Mouse (Mus musculus): ENCODE results near the gene Ell3.

GRCm38 (mm10) chr2:121453917-121454316 is 9.8 kb upstream of the Ell3 start:
- TF ChIP-seq FLI1 (IDR thresholded peaks at IDR 0.05; ENCODE audit: low read length) (no peak), GATA1 (IDR thresholded peaks at IDR 0.05; ENCODE audit: borderline replicate concordance, low read length) (no peak)

Measured in megakaryocyte, embryonic 14.5 days (primary cell).